Mouse (Mus musculus) right cerebral cortex, postnatal 10 days (tissue): ENCODE results near the gene Hist1h3g.
"Not testable (repeated sequence)": the region's sequence is repeated elsewhere in the genome, so short reads cannot be mapped to it uniquely, and the experiment has no call there.

Experiments
- DNase-seq, 2 experiments: peaks; one replicate each; pipeline ENCODE4 v3.0.0; 2021; ENCODE audit warnings: low spot score in 2 of 2

Hist1h3g gene

GRCm38 (mm10) chr13:23555839-23556416 lies 20.7 kb downstream of the Hist1h3g start:
- peak; percentile 75 to 90 for DNase-seq

- DNase-seq = no peak
Observed at GRCm38 (mm10) chr13:23556906-23557305, 21.7 kb downstream of the Hist1h3g start.

- DNase-seq = not testable (repeated sequence)
Observed at GRCm38 (mm10) chr13:23560699-23561098, 25.5 kb downstream of the Hist1h3g start.

DNA sequence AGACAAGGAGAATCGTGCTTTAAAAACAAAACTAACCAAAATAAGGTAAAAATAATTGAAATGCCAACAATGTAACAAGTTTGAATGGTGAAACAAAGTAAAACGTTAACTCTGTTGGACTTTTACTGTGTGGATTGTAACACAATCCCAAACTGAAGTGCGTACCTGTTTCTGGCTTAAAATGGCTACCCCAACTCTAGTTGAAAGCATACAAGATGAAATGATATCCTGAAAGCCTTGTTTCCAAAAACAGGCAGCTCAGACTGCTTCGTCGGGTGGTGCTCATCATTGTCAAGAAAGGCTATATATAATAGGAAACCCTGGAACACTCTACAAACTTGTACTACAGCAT lies 26.3 kb downstream of the Hist1h3g start:
- DNase-seq = not testable (repeated sequence)

- peak; percentile 97 to 98 for DNase-seq
Observed at GRCm38 (mm10) chr13:23561883-23562659, 26.8 kb downstream of the Hist1h3g start, which contains the start of gene Hist1h3e. Hist1h3e (minus strand) TSS chr13:23562369.

GRCm38 (mm10) chr13:23562699-23563462 lies 27.7 kb downstream of the Hist1h3g start:
- DNase-seq = peak; percentile 48 to 63

- DNase-seq = no peak
Observed at GRCm38 (mm10) chr13:23564482-23564881, 29.3 kb downstream of the Hist1h3g start.

DNA sequence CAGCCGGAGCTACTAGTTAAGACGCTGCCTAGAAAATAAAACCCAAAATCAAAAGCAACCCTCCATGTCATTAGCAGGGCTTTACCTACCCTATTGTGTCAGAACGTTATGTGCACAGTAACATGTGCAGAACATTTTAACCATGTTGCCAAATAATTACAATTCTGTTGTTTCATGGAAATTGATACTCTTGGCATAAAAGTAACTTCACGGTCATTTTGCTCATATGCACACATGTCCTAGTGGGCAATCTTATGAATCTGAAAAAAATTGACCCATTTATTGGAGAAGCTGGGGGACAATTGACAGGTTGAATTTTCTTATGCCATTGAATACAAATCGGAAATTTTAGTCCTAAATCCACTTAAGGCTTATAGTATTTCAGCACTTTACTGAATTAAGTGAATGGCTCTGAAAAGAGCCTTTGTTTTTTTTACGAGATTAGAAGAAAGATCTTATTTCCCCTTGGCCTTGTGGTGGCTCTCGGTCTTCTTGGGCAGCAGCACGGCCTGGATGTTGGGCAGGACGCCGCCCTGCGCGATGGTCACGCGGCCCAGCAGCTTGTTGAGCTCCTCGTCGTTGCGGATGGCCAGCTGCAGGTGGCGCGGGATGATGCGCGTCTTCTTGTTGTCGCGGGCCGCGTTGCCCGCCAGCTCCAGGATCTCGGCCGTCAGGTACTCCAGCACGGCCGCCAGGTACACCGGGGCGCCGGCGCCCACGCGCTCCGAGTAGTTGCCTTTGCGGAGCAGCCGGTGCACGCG lies 35.2 kb downstream of the Hist1h3g start:
- DNase-seq = not testable (repeated sequence)

- DNase-seq = peak; percentile 69 to 82
Observed at GRCm38 (mm10) chr13:23571022-23571503, 35.8 kb downstream of the Hist1h3g start, which contains the start of the genes Hist1h2ae and Hist1h2bg. Hist1h2ae (minus strand) TSS chr13:23571220. Hist1h2bg (plus strand) TSS chr13:23571396.

- not testable (repeated sequence) for DNase-seq
Observed at GRCm38 (mm10) chr13:23571504-23572217, 36.4 kb downstream of the Hist1h3g start.

GRCm38 (mm10) chr13:23572218-23573033 lies 37.2 kb downstream of the Hist1h3g start:
- no peak for DNase-seq

DNA sequence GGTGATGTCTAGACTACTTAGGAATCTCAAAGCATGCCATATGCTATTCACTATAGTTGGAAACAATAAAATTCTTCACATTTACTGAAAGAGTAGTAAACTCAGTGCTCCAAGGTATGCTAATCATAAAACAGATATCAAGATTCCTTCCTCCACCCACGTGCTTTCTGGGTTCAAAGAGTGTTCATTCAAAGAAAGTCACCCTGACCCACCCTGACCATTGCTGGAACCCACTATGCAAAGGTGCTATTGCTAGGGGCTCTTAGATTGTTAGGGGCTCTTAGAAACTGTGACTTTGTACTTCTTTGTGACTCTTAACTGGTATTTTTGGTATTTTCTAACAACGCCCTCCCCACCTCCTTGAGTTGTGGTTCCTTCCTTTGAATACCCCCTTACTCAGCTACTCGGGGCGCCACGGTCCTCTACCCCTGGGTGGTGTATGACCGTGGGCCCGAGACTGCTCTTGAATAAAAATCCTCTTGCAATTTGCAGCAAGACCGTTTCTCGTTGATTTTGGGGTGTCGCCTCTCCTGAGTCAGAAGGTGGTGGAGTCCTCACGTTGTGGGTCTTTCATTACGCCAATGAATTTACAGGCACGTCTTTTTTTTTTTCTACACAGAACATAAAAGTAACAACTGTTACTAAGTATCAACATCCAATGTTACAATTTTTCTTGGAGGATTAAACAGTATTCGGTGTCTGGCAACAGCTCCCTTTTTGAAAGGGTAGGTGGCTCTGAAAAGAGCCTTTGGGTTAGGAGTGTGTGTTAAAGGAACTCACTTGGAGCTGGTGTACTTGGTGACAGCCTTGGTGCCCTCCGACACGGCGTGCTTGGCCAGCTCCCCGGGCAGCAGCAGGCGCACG lies 38.0 kb downstream of the Hist1h3g start:
- DNase-seq = not testable (repeated sequence)

- peak; percentile 96 to 98 for DNase-seq
Observed at GRCm38 (mm10) chr13:23573898-23574524, 38.8 kb downstream of the Hist1h3g start, which contains the start of the genes Hist1h2bf and Hist1h2ad. Hist1h2bf (minus strand) TSS chr13:23574196. Hist1h2ad (plus strand) TSS chr13:23574381.

DNA sequence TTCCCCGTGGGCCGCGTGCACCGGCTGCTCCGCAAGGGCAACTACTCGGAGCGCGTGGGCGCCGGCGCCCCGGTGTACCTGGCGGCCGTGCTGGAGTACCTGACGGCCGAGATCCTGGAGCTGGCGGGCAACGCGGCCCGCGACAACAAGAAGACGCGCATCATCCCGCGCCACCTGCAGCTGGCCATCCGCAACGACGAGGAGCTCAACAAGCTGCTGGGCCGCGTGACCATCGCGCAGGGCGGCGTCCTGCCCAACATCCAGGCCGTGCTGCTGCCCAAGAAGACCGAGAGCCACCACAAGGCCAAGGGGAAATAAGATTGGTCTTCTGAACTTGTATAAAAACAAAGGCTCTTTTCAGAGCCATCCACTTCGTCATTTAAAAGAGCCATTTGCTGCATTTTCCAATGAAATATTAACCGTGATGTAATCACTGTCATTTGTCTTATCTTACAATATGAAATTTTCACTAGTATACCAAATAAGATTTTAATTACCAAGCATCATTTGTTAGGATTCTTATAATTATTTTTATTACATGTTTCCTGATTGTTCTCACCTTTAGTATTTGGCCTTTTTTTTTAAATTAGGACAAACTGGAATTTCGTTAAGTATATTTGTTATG lies 39.4 kb downstream of the Hist1h3g start:
- not testable (repeated sequence) for DNase-seq

- peak; percentile 38 to 80 for DNase-seq
Observed at GRCm38 (mm10) chr13:23575271-23575851, 40.1 kb downstream of the Hist1h3g start, which contains the start of gene Hist1h3d. Hist1h3d (plus strand) TSS chr13:23575763.

DNA sequence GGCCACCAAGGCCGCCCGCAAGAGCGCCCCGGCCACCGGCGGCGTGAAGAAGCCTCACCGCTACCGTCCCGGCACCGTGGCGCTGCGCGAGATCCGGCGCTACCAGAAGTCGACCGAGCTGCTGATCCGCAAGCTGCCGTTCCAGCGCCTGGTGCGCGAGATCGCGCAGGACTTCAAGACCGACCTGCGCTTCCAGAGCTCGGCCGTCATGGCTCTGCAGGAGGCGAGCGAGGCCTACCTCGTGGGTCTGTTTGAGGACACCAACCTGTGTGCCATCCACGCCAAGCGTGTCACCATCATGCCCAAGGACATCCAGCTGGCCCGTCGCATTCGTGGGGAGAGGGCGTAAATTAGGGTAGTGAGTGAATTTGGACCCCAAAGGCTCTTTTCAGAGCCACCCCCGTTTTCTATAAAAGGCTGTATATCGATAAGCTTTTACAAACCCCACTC lies 40.7 kb downstream of the Hist1h3g start:
- DNase-seq = not testable (repeated sequence)

DNA sequence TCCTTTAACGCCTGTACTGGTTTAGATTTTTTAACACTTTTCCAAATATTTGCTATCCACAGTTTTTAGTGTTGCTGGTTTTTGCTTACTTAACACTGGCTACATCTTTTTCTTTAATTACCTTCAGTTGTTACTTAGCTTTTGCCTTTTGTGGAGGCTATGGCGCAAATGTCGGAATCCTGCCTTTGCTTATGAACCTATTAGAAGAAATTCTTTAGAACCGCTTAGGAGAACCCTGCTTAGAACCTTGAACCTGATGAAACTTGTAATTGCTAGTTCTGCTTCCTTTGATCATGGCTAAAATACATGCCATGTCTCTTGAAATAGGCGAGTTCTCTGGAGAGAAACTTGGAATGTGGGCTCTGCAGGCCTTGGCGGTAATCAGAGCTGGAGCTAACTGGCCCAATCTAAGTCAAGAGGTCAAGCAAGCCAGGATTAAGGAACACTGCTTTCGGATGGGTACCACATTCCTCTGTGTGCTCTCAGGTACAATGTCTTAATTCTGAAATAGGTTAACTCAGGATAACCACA lies 41.2 kb downstream of the Hist1h3g start:
- DNase-seq = no peak
